Mouse (Mus musculus) CH12F3 (cell line): Measurements from ENCODE around the gene Notch1.

Source experiments
- in situ Hi-C: fragments of 300-500 bp; cut with MboI; formaldehyde crosslinking; loops from 2 replicates; pipeline ENCODE4 v1.14.3; 2020; ENCODE audit warnings: low sequenced_read_pairs

The Notch1 gene

GRCm38 (mm10) chr2:26502299-26502862 lies 14.1 kb downstream of the Notch1 start:
- in situ Hi-C loops: no loop called here

GRCm38 (mm10) chr2:26501651-26502141 lies 14.8 kb downstream of the Notch1 start:
- in situ Hi-C loops: no loop called here

GRCm38 (mm10) chr2:26500599-26501370 lies 15.7 kb downstream of the Notch1 start:
- in situ Hi-C loops: no loop called here

GRCm38 (mm10) chr2:26500027-26500598 lies 16.4 kb downstream of the Notch1 start:
- in situ Hi-C loops: no loop called here

GRCm38 (mm10) chr2:26498694-26499093 lies 17.8 kb downstream of the Notch1 start:
- in situ Hi-C loops: no loop called here

- in situ Hi-C loops: no loop called here
These were observed 18.5 kb downstream of the Notch1 start for GRCm38 (mm10) chr2:26497861-26498533.

- in situ Hi-C loops: no loop called here
These were observed 20.0 kb downstream of the Notch1 start for GRCm38 (mm10) chr2:26496451-26496850.

GRCm38 (mm10) chr2:26495701-26496100 lies 20.8 kb downstream of the Notch1 start:
- in situ Hi-C loops: no loop called here

GRCm38 (mm10) chr2:26494991-26495390 lies 21.5 kb downstream of the Notch1 start:
- in situ Hi-C loops: no loop called here

- in situ Hi-C loops: no loop called here
These were observed 22.1 kb downstream of the Notch1 start for GRCm38 (mm10) chr2:26494396-26494795.

GRCm38 (mm10) chr2:26493021-26493781 lies 23.3 kb downstream of the Notch1 start:
- in situ Hi-C loops: no loop called here

GRCm38 (mm10) chr2:26490760-26491301 lies 25.6 kb downstream of the Notch1 start:
- in situ Hi-C loops: no loop called here

GRCm38 (mm10) chr2:26488535-26489135 lies 27.8 kb downstream of the Notch1 start:
- in situ Hi-C loops: no loop called here

- in situ Hi-C loops: no loop called here
These were observed 29.0 kb downstream of the Notch1 start for GRCm38 (mm10) chr2:26487322-26488021.

- in situ Hi-C loops: no loop called here
These were observed 29.6 kb downstream of the Notch1 start for GRCm38 (mm10) chr2:26486835-26487321.

- in situ Hi-C loops: no loop called here
These were observed 30.1 kb downstream of the Notch1 start for GRCm38 (mm10) chr2:26486264-26486810.

GRCm38 (mm10) chr2:26485710-26486109 lies 30.8 kb downstream of the Notch1 start:
- in situ Hi-C loops: no loop called here

GRCm38 (mm10) chr2:26485278-26485677 lies 31.2 kb downstream of the Notch1 start:
- in situ Hi-C loops: no loop called here

- in situ Hi-C loops: no loop called here
These were observed 32.3 kb downstream of the Notch1 start for GRCm38 (mm10) chr2:26484169-26484568.
